Mouse (Mus musculus): ENCODE measurements around the gene Fcho2.

Fcho2 gene

DNA sequence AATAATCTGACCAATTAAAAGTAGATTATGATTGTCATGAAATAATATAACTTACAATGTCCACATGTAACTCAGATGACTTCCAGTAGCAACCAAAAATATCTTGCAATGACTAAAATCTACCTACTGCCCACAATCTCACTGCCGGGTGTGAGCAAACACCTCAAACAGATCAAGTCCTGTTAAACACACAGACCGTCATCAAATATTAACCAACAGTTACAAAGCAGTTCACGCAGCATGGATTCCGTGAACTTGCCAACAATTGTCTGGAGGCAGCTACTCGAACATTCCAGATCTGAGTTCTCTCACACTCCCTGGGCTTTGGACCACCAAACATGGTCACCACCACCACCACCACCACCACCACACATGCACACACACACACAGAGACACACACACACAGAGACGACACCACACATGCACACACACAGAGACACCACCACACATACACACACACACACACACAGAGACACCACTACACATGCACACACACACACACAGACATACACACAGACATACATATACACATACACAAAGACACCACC, 99.7 kb downstream of the Fcho2 start:
- no peak for DNase-seq (ENCODE audit: low spot score in 2 of 2)

DNA sequence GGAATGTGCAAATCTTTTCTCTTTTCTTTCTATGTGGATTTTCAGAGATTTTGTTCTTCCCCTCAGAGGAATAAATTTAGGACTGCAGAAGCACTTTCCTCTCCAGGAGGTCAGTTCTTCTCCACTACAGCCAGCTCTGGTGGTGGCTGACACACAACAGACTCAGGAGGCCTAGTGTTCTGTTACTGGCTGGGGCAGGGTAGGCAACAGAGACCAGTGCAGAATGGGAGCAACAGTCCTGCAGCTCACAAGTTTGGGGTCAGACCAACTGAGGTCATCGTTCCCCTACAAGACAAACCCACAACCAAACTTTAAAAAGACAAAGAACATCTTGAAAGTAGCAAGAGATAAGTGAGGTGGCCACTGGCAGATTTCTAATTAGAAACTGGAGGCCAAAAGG, 104.6 kb downstream of the Fcho2 start:
- DNase-seq (ENCODE audit: low spot score in 2 of 2), result no peak

DNA sequence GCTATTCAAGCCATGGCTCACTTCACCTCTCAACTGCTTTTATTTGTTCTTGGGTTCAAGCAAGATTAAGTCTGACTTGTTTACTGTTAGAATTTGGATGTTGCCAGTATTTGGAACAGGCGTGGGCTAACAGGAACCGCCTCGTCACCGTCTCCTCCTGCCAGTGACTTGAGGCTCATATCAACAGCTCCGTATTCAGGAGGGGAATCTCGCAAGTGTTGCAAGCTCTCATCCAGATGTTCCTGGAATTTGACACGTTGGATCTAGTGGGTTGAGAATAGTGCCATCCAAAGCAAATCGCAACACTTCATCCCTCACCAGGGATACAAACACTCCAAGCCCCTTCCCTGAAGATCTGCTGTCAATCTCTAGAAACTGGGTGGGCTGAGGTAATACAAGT, 105.0 kb downstream of the Fcho2 start:
- DNase-seq (ENCODE audit: low spot score in 2 of 2), result no peak

GRCm38 (mm10) chr13:98705501-98705900, 109.7 kb downstream of the Fcho2 start:
- no peak for DNase-seq (ENCODE audit: low spot score in 2 of 2)

DNA sequence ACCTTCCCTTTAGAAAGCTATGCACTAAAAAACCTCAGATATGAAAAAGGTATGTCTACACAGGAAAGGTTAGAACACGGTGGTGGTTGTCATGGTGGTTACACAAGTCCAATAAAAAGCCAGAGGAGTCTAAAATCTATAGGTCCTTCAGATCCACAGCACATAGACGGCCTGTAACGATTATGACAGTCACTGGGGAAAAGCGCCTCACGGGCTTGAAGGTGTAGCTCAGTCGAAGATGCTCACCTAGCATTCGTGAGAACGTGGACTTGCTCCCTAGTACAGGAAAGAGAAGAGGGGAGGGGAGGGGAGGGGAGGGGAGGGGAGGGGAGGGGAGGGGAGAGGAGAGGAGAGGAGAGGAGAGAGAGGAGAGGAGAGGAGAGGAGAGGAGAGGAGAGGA, 111.5 kb downstream of the Fcho2 start:
- DNase-seq (ENCODE audit: low spot score in 2 of 2), result no peak

- DNase-seq (ENCODE audit: low spot score in 2 of 2), result no peak
Measured at GRCm38 (mm10) chr13:98702361-98702760, 112.9 kb downstream of the Fcho2 start.

DNA sequence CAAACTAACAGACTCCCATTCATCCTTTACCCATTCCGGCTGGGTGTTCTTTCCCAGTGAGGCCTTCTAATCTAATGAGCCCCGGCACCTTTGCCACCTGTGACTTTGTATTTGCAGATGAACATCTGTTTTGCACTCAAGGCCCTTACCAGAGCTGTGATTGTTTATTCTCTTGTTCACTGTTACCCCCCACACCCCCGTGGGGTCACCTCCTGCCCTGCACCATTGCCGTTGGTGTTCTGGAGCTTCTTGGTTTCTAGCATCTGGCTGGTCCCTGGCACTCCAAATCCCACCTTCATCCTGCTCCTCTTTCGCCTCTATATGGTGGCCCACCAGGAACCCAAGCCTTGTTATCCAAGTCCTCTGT, 114.0 kb downstream of the Fcho2 start:
- no peak for DNase-seq (ENCODE audit: low spot score in 2 of 2)

- DNase-seq (ENCODE audit: low spot score in 2 of 2), result no peak
Measured at GRCm38 (mm10) chr13:98700661-98701308, 114.5 kb downstream of the Fcho2 start.

DNA sequence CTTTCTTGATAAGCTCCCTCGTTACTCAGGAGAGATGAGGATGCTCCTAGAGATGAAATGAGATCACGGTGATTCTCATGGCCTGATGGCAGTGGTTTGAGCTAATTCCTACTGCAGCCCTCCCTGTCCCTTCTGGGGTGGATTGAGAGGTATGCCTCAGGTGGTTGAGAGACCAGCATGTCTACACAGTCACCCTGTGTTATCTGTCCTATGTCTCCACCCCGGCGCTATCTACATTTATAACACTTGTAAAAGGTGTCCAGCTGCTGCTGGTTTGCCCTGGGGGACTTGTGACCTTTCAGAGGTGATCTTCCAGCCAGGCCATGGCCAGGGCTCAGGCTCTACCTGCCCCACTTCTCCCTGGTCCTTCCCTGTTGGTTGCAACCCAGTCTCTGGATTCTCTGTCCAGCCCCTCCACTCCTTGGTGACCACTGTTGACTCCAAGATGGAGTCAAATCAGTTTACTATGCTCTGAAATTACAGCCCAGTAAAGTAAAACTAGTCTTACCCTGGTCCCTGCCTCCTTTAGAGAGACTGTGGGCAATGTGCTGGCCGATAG, 115.2 kb downstream of the Fcho2 start:
- DNase-seq (ENCODE audit: low spot score in 2 of 2), result no peak

- DNase-seq (ENCODE audit: low spot score in 2 of 2), result no peak
Measured at GRCm38 (mm10) chr13:98699051-98699744, 116.1 kb downstream of the Fcho2 start.

DNA sequence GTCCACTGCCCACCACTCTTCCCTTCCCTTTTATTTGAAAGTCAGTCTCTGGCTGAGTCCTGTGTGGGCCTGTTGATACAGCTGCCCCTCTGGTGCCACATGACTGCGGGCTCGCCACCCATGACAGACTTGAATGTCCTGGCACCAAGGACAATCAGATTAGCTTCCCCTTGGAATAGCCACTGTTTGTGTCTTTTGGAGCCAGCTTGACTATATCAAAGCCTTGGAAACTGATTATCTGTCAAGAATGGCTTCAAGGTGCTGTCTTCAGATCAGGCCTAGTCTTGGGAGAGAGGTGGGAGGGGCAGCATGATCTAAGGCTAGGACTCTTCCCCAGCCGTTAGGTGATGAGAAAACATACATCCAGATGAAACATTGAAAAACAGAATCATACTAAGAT, 118.5 kb downstream of the Fcho2 start:
- no peak for DNase-seq (ENCODE audit: low spot score in 2 of 2)

DNA sequence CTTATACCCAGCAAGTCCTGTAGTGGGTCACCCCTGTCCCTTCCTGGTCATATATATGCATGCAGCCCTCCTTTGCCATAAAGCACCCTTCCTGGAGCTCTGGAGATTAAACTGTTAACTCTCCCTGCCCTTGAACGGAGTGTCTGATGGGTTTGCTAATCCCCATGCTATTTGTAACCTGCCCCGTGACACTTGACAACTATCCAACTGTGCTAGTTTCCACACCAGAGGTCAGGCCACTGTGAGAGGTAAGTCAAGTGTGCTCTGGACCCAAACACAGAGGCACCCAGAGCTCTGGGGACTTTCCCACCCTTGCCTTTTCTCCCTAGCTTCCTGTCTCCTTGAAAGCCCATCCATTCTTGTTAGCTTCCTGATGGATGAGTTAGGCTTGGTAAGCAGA, 119.7 kb downstream of the Fcho2 start:
- DNase-seq (ENCODE audit: low spot score in 2 of 2), result no peak

DNA sequence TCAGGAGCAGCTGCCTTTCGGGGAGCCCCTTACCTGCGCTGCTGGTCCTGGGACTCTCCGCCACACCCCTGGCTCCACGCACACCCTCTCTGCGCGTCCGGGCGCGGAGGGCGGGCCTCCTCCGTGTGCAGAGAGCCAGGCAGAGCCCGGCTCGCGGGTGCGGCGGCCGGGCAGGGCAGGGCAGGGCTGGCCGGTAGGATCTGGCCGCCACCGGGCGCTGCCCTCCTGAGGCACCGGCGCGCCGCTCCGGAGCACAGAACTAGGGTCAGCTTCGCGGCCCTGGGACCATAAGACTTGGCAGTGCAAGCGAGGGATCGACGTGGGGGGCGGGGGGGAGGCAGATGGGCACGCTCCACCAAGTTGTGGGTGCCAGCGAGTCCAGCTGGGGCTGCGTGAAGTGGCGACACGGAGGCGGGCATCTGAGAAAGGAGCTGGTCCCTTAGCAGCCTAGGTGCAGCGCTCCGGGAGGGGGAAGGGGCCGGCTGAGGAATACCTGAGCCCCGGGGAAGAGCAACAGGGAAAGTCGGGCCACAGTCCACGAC, 120.4 kb downstream of the Fcho2 start, which contains the start of gene Tmem171:
TSS of gene Tmem171 (minus strand) at position 62 of the 542 bp plus-strand sequence.
- DNase-seq (ENCODE audit: low spot score in 2 of 2), result no peak

DNA sequence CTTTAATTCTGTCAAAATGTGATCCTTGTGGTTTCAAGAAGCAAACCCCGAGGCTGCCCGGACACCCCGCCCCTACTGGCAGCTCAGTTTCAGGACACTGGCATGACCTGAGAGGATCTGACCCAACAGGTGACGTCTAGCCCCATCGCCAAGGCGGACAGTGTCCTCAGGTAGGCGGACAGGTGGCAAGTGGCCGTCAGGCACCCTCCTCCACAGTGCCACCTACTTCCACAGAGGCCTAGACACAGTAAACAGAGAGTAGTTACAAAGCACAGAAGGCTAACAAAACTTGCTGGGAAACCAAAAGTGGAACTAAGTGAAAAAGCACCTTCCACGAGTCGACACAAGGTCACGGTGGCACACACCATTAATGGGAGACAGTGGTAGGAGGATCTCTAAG, 121.9 kb downstream of the Fcho2 start:
- DNase-seq (ENCODE audit: low spot score in 2 of 2), result no peak

DNA sequence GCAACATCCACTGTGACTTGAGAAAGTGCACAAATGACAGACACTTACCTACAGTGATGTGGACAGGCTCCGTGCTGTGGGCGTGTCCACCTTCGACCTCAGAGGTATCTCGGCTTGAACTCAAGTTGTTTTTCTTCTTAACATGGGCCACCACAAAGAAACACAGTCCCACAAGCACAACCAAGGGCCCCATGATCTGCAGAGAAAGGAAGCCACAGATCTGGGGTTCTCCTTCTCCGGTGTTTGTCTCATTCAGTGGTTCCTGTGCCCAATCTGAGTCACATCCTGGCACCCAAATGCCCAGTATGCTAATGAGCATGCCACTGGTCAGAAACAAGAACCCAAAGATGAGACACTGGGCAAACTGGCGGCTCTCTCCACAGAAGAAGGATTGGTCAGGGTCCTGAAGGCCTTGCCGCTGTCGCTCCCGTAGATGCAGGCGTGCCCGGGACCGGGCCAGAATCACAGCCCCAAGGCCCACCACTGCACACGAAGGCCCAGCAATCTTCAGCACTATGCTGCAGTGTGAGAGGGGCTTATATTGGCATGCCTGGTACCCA, 123.2 kb downstream of the Fcho2 start:
- DNase-seq (ENCODE audit: low spot score in 2 of 2), result no peak

DNA sequence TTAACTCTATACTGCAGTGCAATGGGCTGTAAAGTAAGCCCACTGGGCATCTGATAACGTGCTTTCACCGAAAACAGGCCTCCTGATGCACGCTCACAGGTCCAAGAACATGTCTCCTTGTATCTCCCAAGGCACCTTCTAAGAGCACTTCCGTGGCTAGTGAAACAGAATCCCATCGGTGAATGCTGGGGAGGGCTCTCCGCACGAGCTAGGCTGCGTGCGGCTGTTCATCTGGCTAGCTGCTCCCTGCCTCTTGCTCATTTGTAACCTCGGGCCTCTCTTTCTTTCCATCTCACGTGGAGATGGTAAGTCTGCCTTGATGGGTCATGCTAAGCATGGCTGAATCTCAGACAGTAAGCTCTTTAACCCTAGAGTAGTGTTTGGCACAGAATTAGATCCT, 124.4 kb downstream of the Fcho2 start:
- DNase-seq (ENCODE audit: low spot score in 2 of 2), result no peak

DNA sequence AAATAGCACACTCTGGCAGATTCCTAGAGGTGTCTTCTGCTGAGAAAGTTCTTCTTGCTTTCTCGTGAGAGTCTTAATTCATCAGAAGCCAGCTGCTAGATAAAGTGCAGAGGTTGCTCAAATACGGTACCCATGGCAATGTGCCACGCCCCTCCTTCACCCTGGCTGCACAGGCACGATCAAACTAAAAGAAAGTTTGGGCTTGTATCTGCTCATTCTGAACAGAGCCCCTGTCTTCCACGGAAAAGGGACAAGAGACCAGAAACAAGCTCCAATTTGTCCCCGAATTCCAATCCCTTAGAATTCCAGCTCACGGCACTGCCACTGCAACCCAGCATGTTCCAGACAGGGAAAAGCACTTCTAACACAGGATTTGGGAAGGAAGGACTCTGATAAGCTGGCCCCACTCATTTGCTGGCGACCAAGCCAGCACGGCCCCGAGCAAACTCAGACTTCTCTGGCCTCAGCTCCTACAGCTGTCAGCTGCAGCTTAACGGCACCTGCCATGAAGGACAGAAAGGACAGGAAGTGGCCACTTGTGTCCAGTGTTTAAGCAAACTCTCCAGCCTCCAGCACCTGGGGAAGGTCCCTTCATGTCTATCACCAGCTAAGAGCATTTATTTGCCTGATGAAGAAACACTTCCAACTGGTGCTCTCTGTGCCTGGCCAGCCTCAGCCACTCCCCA, 125.5 kb downstream of the Fcho2 start:
- DNase-seq (ENCODE audit: low spot score in 2 of 2), result no peak

- peak; percentile 31 for DNase-seq (ENCODE audit: low spot score in 2 of 2)
Measured at GRCm38 (mm10) chr13:98687931-98688330, 127.3 kb downstream of the Fcho2 start.

GRCm38 (mm10) chr13:98684144-98684900, 130.9 kb downstream of the Fcho2 start:
- DNase-seq (ENCODE audit: low spot score in 2 of 2), result no peak

GRCm38 (mm10) chr13:98683412-98683811, 131.8 kb downstream of the Fcho2 start:
- DNase-seq (ENCODE audit: low spot score in 2 of 2), result no peak

GRCm38 (mm10) chr13:98680470-98681060, 134.7 kb downstream of the Fcho2 start:
- DNase-seq (ENCODE audit: low spot score in 2 of 2), result no peak

Data from frontal cortex, postnatal 36 days (tissue).